Mouse (Mus musculus): ENCODE data around the gene Rnf215. TPM values are rescaled to one million over a fixed set of nuclear protein-coding genes. Genes with fewer than 3 reads are reported as not detected.
"Not testable (repeated sequence)": the region's sequence is repeated elsewhere in the genome, so short reads cannot be mapped to it uniquely, and the experiment has no call there.

Gene Rnf215
- polyA plus RNA-seq, 1 experiment from 2014 or later, result 21.3 TPM

DNA sequence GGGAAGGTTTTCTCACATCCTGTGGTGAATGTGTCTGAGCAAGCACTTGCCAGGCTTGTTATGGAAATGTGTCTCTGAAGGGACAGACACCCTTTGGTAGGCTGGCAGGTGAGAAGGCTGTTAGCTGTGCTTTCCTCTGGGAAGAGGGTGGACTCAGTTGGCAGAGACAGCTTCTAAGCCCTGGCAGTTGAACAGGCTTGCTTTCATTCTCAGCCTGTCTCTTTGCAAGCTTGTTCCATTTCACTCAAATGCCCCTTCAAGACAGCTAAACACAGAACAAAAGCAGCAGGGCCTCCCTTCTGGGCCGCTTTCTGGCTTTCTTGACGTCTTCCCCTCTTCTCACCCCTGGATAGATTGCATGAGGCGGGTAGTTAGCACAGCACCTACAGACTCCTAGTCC is 35.6 kb upstream of the Rnf215 start:
- no peaks in the 10 kb centered on the region for H3K9me3 ChIP-seq (replicated peaks)
- no peak for DNase-seq (ENCODE audit: low spot score)
- H3K27ac ChIP-seq (replicated peaks), result no peak overlapping the region
- no peaks in the 10 kb centered on the region for H3K27me3 ChIP-seq (ENCODE audit: low read depth, poor library complexity, severe bottlenecking)
- no peaks in the 10 kb centered on the region for H3K36me3 ChIP-seq
- H3K4me3 ChIP-seq, result no peak overlapping the region
- peaks cover 31% of the 10 kb centered on the region for H3K4me1 ChIP-seq
- WGBS, result 74% methylated on average over 3 of the region's 3 CpGs

- 89% methylated on average over 5 of the region's 5 CpGs for WGBS
- Histone ChIP-seq H3K9me3 (replicated peaks) (no peaks in the 10 kb centered on the region), H3K27me3 (ENCODE audit: low read depth, poor library complexity, severe bottlenecking) (no peaks in the 10 kb centered on the region), H3K4me3 (no peak overlapping the region), H3K36me3 (no peaks in the 10 kb centered on the region), H3K27ac (replicated peaks) (no peak overlapping the region), H3K4me1 (peaks cover 12% of the 10 kb centered on the region)
- no peak for DNase-seq (ENCODE audit: low spot score)
These were observed 33.2 kb upstream of the Rnf215 start for GRCm38 (mm10) chr11:4101851-4102250.

DNA sequence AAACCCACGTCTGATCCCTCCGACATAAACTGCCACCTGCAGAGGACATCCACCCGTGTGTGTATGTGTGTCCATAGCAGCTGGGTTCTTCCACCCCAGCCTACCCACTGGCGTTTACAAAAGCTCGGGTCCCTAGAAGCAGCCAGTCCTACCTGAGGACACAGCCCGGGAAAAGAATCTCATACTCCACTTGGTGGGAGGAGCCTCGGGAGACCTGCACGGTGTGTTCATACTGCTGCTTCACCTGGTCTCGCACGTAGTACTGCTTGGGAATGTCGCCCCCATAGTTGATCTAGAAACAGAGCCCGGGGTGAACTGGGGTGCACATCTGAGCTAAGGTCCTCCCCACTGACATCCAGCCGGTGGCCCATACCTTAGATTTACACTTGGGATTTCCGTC is 31.5 kb upstream of the Rnf215 start:
- Histone ChIP-seq H3K9me3 (replicated peaks) (no peaks in the 10 kb centered on the region), H3K4me3 (no peak overlapping the region), H3K4me1 (no peaks in the 10 kb centered on the region), H3K27me3 (ENCODE audit: low read depth, poor library complexity, severe bottlenecking) (no peaks in the 10 kb centered on the region), H3K36me3 (no peaks in the 10 kb centered on the region), H3K27ac (replicated peaks) (no peak overlapping the region)
- WGBS, result 79% methylated on average over 14 of the region's 14 CpGs
- DNase-seq (ENCODE audit: low spot score), result no peak

GRCm38 (mm10) chr11:4104989-4105388 is 30.0 kb upstream of the Rnf215 start:
- no peaks in the 10 kb centered on the region for H3K9me3 ChIP-seq (replicated peaks)
- DNase-seq (ENCODE audit: low spot score), result no peak
- no peaks in the 10 kb centered on the region for H3K36me3 ChIP-seq
- WGBS, result 90% methylated on average over 5 of the region's 5 CpGs
- H3K4me1 ChIP-seq, result no peaks in the 10 kb centered on the region
- no peaks in the 10 kb centered on the region for H3K27me3 ChIP-seq (ENCODE audit: low read depth, poor library complexity, severe bottlenecking)
- no peak overlapping the region for H3K27ac ChIP-seq (replicated peaks)
- H3K4me3 ChIP-seq, result no peak overlapping the region

DNA sequence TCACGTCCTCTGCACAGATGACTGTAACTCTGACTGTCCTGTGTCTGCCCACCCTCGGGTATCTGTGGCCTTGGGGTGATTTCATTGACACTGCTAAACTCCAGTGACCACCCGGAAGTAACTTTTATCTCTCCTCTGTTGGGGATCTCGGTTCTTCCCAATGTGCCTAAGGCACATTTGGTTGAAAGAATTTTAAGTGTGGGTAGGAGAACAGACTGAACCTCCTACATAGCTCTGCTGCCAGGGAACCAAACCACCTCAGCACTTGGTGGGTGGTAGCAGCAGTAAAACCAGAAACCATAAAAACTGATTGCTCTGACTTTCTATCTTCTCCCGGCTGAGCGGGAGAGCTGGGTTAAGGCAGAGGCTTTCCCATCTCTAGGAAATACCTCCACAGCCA is 29.6 kb upstream of the Rnf215 start:
- Histone ChIP-seq H3K4me1 (no peaks in the 10 kb centered on the region), H3K27me3 (ENCODE audit: low read depth, poor library complexity, severe bottlenecking) (no peaks in the 10 kb centered on the region), H3K4me3 (no peak overlapping the region), H3K9me3 (replicated peaks) (no peaks in the 10 kb centered on the region), H3K36me3 (no peaks in the 10 kb centered on the region), H3K27ac (replicated peaks) (no peak overlapping the region)
- no peak for DNase-seq (ENCODE audit: low spot score)
- 84% methylated on average over 6 of the region's 6 CpGs for WGBS

GRCm38 (mm10) chr11:4107901-4108300 is 27.1 kb upstream of the Rnf215 start:
- not testable (repeated sequence) for H3K4me1 ChIP-seq; H3K27me3 ChIP-seq (ENCODE audit: low read depth, poor library complexity, severe bottlenecking); DNase-seq (ENCODE audit: low spot score); H3K27ac ChIP-seq (replicated peaks); H3K36me3 ChIP-seq; H3K9me3 ChIP-seq (replicated peaks); H3K4me3 ChIP-seq
- WGBS, result 91% methylated on average over 6 of the region's 6 CpGs

GRCm38 (mm10) chr11:4108691-4109090 is 26.3 kb upstream of the Rnf215 start:
- Histone ChIP-seq H3K4me3 (no peak overlapping the region), H3K36me3 (no peaks in the 10 kb centered on the region), H3K9me3 (replicated peaks) (no peaks in the 10 kb centered on the region), H3K4me1 (no peaks in the 10 kb centered on the region), H3K27ac (replicated peaks) (no peak overlapping the region), H3K27me3 (ENCODE audit: low read depth, poor library complexity, severe bottlenecking) (no peaks in the 10 kb centered on the region)
- no peak for DNase-seq (ENCODE audit: low spot score)
- 87% methylated on average over 7 of the region's 7 CpGs for WGBS

- Histone ChIP-seq H3K4me1 (no peaks in the 10 kb centered on the region), H3K27me3 (ENCODE audit: low read depth, poor library complexity, severe bottlenecking) (peaks cover 14% of the 10 kb centered on the region), H3K9me3 (replicated peaks) (no peaks in the 10 kb centered on the region), H3K4me3 (no peak overlapping the region), H3K27ac (replicated peaks) (no peak overlapping the region), H3K36me3 (no peaks in the 10 kb centered on the region)
- WGBS, result 90% methylated on average over 4 of the region's 4 CpGs
- DNase-seq (ENCODE audit: low spot score), result no peak
These were observed 23.0 kb upstream of the Rnf215 start for GRCm38 (mm10) chr11:4112033-4112432.

DNA sequence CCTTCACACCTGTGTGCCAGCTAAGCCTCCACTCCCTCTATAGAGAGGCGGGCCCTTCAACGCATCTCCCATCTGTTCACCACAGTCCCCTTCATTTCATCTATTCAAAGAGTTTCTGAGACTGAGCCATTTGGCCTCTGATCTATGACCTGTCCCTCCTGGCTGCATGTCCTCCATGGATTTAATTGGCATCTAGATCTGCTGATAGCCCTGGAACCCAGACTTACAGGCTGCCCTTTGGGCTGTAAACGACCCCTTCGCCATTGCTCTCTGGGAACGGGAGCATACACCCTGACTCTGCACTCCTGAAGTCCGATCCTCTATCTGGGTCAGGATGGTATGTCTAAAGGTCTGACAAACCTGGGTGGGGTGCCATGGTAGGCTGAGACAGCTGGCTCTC is 22.1 kb upstream of the Rnf215 start:
- H3K27me3 ChIP-seq (ENCODE audit: low read depth, poor library complexity, severe bottlenecking), result peaks cover 23% of the 10 kb centered on the region
- WGBS, result 87% methylated on average over 6 of the region's 6 CpGs
- H3K9me3 ChIP-seq (replicated peaks), result no peaks in the 10 kb centered on the region
- H3K36me3 ChIP-seq, result no peaks in the 10 kb centered on the region
- no peak overlapping the region for H3K27ac ChIP-seq (replicated peaks)
- DNase-seq (ENCODE audit: low spot score), result no peak
- peaks cover 8% of the 10 kb centered on the region for H3K4me1 ChIP-seq
- no peak overlapping the region for H3K4me3 ChIP-seq

- Histone ChIP-seq H3K27ac (replicated peaks) (no peak overlapping the region), H3K4me3 (no peak overlapping the region), H3K4me1 (peaks cover 14% of the 10 kb centered on the region), H3K9me3 (replicated peaks) (no peaks in the 10 kb centered on the region), H3K27me3 (ENCODE audit: low read depth, poor library complexity, severe bottlenecking) (peaks cover 29% of the 10 kb centered on the region), H3K36me3 (no peaks in the 10 kb centered on the region)
- no peak for DNase-seq (ENCODE audit: low spot score)
- WGBS, result 89% methylated on average over 4 of the region's 4 CpGs
These were observed 21.5 kb upstream of the Rnf215 start for GRCm38 (mm10) chr11:4113496-4113895.

DNA sequence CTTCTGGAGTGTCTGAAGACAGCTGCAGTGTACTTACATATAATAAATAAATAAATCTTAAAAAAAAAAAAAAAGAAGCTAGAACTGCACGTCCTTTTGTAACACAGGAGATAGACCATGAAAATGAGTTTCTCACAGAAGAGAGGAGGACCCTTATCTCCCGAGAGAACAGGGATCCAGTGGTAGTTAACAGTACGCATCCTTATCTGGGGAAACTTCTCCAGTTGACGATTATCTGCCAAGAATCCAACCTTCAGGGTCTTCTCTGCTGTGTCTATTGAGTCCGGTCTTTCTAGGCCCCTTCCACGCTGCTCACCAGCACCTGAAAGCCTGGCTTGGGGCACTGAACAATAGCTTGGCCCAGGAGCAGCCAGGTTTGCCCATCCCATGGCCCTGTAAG is 21.0 kb upstream of the Rnf215 start:
- no peak overlapping the region for H3K27ac ChIP-seq (replicated peaks)
- no peaks in the 10 kb centered on the region for H3K9me3 ChIP-seq (replicated peaks)
- 84% methylated on average over 6 of the region's 6 CpGs for WGBS
- no peak for DNase-seq (ENCODE audit: low spot score)
- no peak overlapping the region for H3K4me3 ChIP-seq
- peaks cover 33% of the 10 kb centered on the region for H3K27me3 ChIP-seq (ENCODE audit: low read depth, poor library complexity, severe bottlenecking)
- H3K36me3 ChIP-seq, result no peaks in the 10 kb centered on the region
- H3K4me1 ChIP-seq, result peaks cover 19% of the 10 kb centered on the region

DNA sequence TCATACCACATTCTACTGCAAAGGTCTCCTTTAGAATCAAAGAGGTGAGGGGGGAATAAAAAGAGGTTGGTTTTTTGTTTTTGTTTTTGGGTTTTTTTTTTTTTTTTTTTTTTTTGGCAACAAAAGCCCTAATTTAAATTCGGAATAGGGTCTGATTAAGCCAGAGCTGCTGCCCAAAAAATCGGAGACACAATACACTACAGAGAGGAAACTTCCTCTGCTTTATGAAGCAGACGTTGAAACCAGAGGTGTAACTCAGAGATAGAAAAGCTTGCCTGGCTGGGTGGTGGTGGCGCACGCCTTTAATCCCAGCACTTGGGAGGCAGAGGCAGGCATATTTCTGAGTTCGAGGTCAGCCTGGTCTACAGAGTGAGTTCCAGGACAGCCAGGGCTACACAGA is 20.5 kb upstream of the Rnf215 start:
- H3K27ac ChIP-seq (replicated peaks); H3K4me3 ChIP-seq; H3K9me3 ChIP-seq (replicated peaks); H3K36me3 ChIP-seq; DNase-seq (ENCODE audit: low spot score): not testable (repeated sequence)
- H3K4me1 ChIP-seq, result peaks cover 20% of the 10 kb centered on the region
- H3K27me3 ChIP-seq (ENCODE audit: low read depth, poor library complexity, severe bottlenecking), result peaks cover 38% of the 10 kb centered on the region
- 83% methylated on average over 6 of the region's 6 CpGs for WGBS

GRCm38 (mm10) chr11:4115407-4115806 is 19.6 kb upstream of the Rnf215 start:
- Histone ChIP-seq H3K4me1 (peaks cover 20% of the 10 kb centered on the region), H3K36me3 (no peaks in the 10 kb centered on the region), H3K27me3 (ENCODE audit: low read depth, poor library complexity, severe bottlenecking) (peaks cover 47% of the 10 kb centered on the region), H3K4me3 (no peak overlapping the region), H3K9me3 (replicated peaks) (no peaks in the 10 kb centered on the region), H3K27ac (replicated peaks) (no peak overlapping the region)
- 88% methylated on average over 4 of the region's 4 CpGs for WGBS
- DNase-seq (ENCODE audit: low spot score), result no peak

DNA sequence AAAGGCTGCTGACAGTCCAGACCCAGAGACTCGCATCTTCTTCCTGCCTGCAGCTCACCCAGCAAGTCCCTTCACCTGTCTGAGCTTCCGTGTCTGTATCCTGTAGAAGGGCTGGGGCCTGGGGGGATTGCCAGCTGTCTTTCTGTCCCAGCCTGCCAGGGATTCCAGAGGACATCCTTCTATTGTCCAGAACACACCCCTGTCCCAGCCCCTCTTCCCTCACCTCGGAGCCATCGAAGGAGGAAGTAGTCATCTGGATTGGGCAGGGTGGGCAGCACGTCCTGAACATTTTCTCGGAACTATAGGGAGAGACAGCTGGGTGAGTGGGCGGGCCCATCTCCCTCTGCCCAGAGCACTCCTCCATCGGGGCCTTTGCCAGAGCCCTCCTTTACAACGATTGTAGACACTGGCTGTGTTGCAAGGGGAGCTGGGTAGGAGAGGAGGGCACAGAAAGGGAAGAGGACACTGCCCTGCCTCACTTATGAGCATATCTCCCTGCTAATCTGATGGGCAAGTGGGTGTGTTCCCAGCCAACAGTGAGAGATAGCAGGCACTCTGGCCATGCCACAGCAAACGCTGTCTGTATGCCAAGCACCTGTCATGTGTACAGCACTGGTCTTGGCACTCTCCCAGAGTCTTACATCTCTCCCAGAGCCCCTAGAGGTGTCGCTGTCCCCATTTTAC is 18.4 kb upstream of the Rnf215 start:
- Histone ChIP-seq H3K4me1 (peaks cover 20% of the 10 kb centered on the region), H3K9me3 (replicated peaks) (no peaks in the 10 kb centered on the region), H3K27ac (replicated peaks) (no peak overlapping the region), H3K4me3 (no peak overlapping the region), H3K27me3 (ENCODE audit: low read depth, poor library complexity, severe bottlenecking) (peaks cover 56% of the 10 kb centered on the region), H3K36me3 (no peaks in the 10 kb centered on the region)
- 73% methylated on average over 11 of the region's 11 CpGs for WGBS
- no peak for DNase-seq (ENCODE audit: low spot score)

All from midbrain, embryonic 10.5 days (tissue).